Mouse (Mus musculus): Measurements from ENCODE around the gene Gpat2.

GRCm38 (mm10) chr2:127391323-127391722 is 33.7 kb upstream of the Gpat2 start:
- TF ChIP-seq CTCF (IDR thresholded peaks at IDR 0.05; ENCODE audit: borderline replicate concordance, insufficient read depth, low read depth, low read length) = no peak
- TF ChIP-seq POLR2A (IDR thresholded peaks at IDR 0.05; ENCODE audit: borderline replicate concordance, insufficient read depth, low read length) = no peak
